Mouse (Mus musculus) urinary bladder, adult 2 months (tissue): ENCODE measurements around the gene D230025D16Rik. TPM values are rescaled to one million over a fixed set of nuclear protein-coding genes. Genes with fewer than 3 reads are reported as not detected.

Source experiments
- DNase-seq: peaks from one replicate; pipeline ENCODE4 v3.0.0; 2022; ENCODE audit warnings: low spot score
- polyA plus RNA-seq: library from polyadenylated mRNA; depleted of rRNA; stranded (reverse); fragments of >200 nt; gene quantifications from 2 replicates; pipeline ENCODE4 v1.2.3, GENCODE M21; 2012

Gene D230025D16Rik
- polyA plus RNA-seq, 1 experiment, result 28.5 TPM

- no peak for DNase-seq
Measured at GRCm38 (mm10) chr8:105237442-105238142, 12.6 kb downstream of the D230025D16Rik start.

GRCm38 (mm10) chr8:105241016-105241415, 16.1 kb downstream of the D230025D16Rik start:
- DNase-seq, result no peak

- no peak for DNase-seq
Measured at GRCm38 (mm10) chr8:105251954-105252353, 27.0 kb downstream of the D230025D16Rik start.

- no peak for DNase-seq
Measured at GRCm38 (mm10) chr8:105252680-105253537, 28.0 kb downstream of the D230025D16Rik start.

GRCm38 (mm10) chr8:105253766-105254151, 28.8 kb downstream of the D230025D16Rik start:
- DNase-seq, result no peak

GRCm38 (mm10) chr8:105254152-105254965, 29.4 kb downstream of the D230025D16Rik start:
- DNase-seq, result peak; percentile 82

GRCm38 (mm10) chr8:105254966-105255350, 30.0 kb downstream of the D230025D16Rik start, which contains the start of gene B3gnt9:
Gene B3gnt9, minus strand, starts transcription at chr8:105255153.
- DNase-seq, result no peak

- no peak for DNase-seq
Measured at GRCm38 (mm10) chr8:105257318-105258114, 32.6 kb downstream of the D230025D16Rik start.

GRCm38 (mm10) chr8:105258911-105259720, 34.2 kb downstream of the D230025D16Rik start:
- no peak for DNase-seq

- DNase-seq, result no peak
Measured at GRCm38 (mm10) chr8:105259721-105260320, 34.9 kb downstream of the D230025D16Rik start.

- DNase-seq, result no peak
Measured at GRCm38 (mm10) chr8:105260371-105261099, 35.6 kb downstream of the D230025D16Rik start.

GRCm38 (mm10) chr8:105261326-105261980, 36.5 kb downstream of the D230025D16Rik start:
- DNase-seq, result no peak

- DNase-seq, result no peak
Measured at GRCm38 (mm10) chr8:105263244-105263912, 38.4 kb downstream of the D230025D16Rik start.

GRCm38 (mm10) chr8:105264024-105264982, 39.4 kb downstream of the D230025D16Rik start, which contains the start of the genes Tradd and Fbxl8:
Gene Tradd, minus strand, starts transcription at chr8:105264609.
Gene Fbxl8, plus strand, starts transcription at chr8:105264648.
- DNase-seq, result peak; percentile 69

GRCm38 (mm10) chr8:105265128-105265527, 40.2 kb downstream of the D230025D16Rik start:
- no peak for DNase-seq

GRCm38 (mm10) chr8:105266775-105267174, 41.8 kb downstream of the D230025D16Rik start:
- DNase-seq, result no peak
